Mouse (Mus musculus) embryonic facial prominence, embryonic 13.5 days (tissue): ENCODE data around the gene Trmt2a. TPM values are rescaled to one million over a fixed set of nuclear protein-coding genes. Genes with fewer than 3 reads are reported as not detected.

ENCODE experiments used
- ATAC-seq: fragments of 200-750 bp; cut with Nextera tagmentation; 2 replicates; pipeline ENCODE4 v1.8.0; 2017; ENCODE audit warnings: low read depth; ENCODE audit not compliant: insufficient number of reproducible peaks, insufficient read depth, low FRiP score, low TSS enrichment
- H3K27ac ChIP-seq: fragments of 300-500 bp; sonication (generic); 2 replicates; pipeline ENCODE4 v1.5.1; 2015; ENCODE audit warnings: moderate library complexity, mild to moderate bottlenecking, inconsistent platforms
- H3K27me3 ChIP-seq: fragments of 300-500 bp; sonication (generic); 2 replicates; pipeline ENCODE4 v1.6.1; 2015; ENCODE audit warnings: mild to moderate bottlenecking, inconsistent platforms
- H3K36me3 ChIP-seq: fragments of 300-500 bp; sonication (generic); 2 replicates; pipeline ENCODE4 v1.6.1; 2015; ENCODE audit warnings: mild to moderate bottlenecking, inconsistent platforms
- H3K4me1 ChIP-seq: fragments of 300-500 bp; sonication (generic); 2 replicates; pipeline ENCODE4 v1.6.1; 2015; ENCODE audit warnings: inconsistent platforms
- H3K4me2 ChIP-seq: fragments of 300-500 bp; sonication (generic); 2 replicates; pipeline ENCODE4 v1.6.1; 2015; ENCODE audit warnings: moderate library complexity, mild to moderate bottlenecking, inconsistent platforms
- H3K4me3 ChIP-seq: fragments of 300-500 bp; sonication (generic); 2 replicates; pipeline ENCODE4 v1.5.1; 2015; ENCODE audit warnings: mild to moderate bottlenecking, inconsistent platforms
- H3K9ac ChIP-seq: fragments of 300-500 bp; sonication (generic); 2 replicates; pipeline ENCODE4 v1.6.1; 2015; ENCODE audit warnings: mild to moderate bottlenecking, inconsistent platforms
- H3K9me3 ChIP-seq: fragments of 300-500 bp; sonication (generic); 2 replicates; pipeline ENCODE4 v1.6.1; 2016; ENCODE audit warnings: inconsistent platforms
- WGBS: fragments of 180-500 bp; shearing (Covaris S2); methylation state at CpG from one replicate; pipeline ENCODE4 v1.1.7; 2015; ENCODE audit warnings: mixed read lengths; 5-methylcytosine and 5-hydroxymethylcytosine counted together
- polyA plus RNA-seq: library from polyadenylated mRNA; unstranded; fragments of >200 nt; fragmentation: Nextera tagmentation; extraction: Ambion mirVana; gene quantifications from 2 replicates; pipeline ENCODE4 v1.2.1, GENCODE M21; 2015

Trmt2a gene
- polyA plus RNA-seq: 110 and 112 TPM in 2 replicates

DNA sequence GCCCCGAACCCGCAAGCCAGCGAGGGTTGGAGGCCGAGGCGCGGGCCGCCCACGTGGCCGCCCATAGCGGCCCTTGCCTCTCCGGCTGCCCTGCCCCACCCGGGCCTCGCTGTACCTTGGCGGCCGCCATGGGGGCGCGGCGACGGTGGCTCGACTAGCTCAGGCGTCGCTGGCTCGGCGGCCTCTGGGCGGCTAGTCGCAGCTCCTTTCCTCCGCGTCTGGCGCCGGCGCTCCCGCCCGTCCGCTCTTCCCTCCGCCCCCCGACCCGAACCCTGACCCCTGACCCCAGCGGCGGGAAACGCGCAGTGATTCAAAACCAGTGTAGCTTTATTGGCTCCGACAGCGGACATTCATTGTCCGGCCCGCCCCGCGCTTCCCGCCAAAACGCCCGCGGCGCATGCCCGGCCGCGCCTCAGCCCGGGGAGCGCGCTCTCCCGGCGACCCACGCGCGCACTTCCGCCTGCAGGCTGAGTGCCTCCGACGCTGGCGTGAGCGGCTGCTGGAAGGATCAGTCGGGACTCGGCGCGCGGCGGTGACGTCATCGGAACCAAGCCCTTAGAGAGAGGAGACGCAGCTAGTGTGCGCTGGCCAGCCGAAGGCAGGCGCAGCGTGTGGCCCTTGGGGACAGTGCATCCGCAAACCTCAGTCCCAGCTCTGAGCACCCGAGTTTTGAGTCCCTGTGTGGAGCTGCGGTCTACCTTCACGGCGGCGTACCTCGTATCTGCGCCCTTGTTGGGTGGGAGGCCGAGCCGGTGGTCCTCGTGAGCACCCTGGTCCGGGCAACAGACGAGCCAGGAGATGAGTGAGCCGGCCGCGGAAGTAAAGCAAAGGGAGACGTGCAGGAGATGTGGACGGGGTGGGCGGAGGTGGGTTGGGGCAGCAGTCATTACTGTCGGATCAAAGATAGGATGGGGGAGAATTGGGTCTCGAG is at the start of gene Trmt2a, which contains the start of gene Ranbp1:
TSS of gene Trmt2a (plus strand) at position 247 of the 931 bp plus-strand sequence.
TSS of gene Ranbp1 (minus strand) at position 300 of the 931 bp plus-strand sequence.
- Histone ChIP-seq H3K27me3 (no peaks in the 10 kb centered on the region), H3K9me3 (no peaks in the 10 kb centered on the region), H3K4me1 (peaks cover 39% of the 10 kb centered on the region), H3K27ac (peak within 1 kb of the TSS; percentile 94), H3K9ac (peak within 1 kb of the TSS; percentile 95), H3K4me3 (peak within 1 kb of the TSS; percentile 95), H3K36me3 (peaks cover 65% of the 10 kb centered on the region), H3K4me2 (peak within 1 kb of the TSS; percentile 96)
- under 1% methylated on average over 102 of the region's 102 CpGs for WGBS
- ATAC-seq: peak; percentile 94

DNA sequence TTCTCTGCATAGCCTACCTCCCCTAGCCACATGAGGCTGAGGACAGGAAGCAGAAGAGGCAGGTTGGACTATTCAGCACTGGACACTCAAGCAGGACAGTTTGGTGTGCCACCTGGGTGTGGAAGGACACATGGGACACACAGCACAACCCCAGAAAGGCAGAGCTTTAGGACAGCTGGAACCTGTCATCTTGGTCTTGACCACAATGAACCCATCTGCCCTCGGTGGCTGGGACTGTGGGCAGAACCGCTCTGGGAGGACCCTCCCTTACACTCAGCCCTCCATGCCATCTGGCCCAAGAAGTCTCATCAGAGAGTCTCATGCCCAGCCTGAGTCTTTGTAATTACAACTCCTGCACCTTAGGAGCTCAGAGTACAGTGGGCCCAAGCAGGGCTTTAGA is 48.4 kb upstream of the Trmt2a start:
- Histone ChIP-seq H3K4me1 (peaks cover 13% of the 10 kb centered on the region; the same call in 1 of the 2 replicates), H3K9ac (no peak overlapping the region), H3K4me2 (no peak overlapping the region), H3K4me3 (no peak overlapping the region), H3K27ac (no peak overlapping the region), H3K36me3 (no peaks in the 10 kb centered on the region), H3K27me3 (no peaks in the 10 kb centered on the region), H3K9me3 (no peaks in the 10 kb centered on the region)
- no peak for ATAC-seq
- 70% methylated on average over 2 of the region's 2 CpGs for WGBS

DNA sequence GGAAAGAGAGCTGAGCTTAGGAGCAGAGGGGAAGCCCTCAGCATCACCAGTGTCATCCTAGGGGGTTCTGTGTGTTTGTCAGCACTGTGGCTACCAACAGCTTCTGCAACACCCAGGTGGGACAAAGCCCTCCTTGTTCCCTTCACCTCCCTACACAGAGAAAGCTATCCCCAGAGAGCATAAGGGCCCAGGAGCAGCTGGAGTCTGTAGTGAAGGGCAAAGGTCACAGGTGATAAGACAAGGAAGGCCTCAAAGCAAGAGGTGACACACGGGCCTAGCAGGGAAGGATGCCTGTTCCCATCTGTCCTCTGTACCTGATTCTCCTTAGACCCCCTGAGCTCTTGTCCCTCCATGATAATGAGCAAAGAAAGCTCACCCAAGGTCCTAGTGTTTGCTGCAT is 46.9 kb upstream of the Trmt2a start:
- Histone ChIP-seq H3K4me3 (no peak overlapping the region), H3K27ac (no peak overlapping the region), H3K27me3 (peaks cover 3% of the 10 kb centered on the region; the same call in 1 of the 2 replicates), H3K4me2 (no peak overlapping the region), H3K36me3 (no peaks in the 10 kb centered on the region), H3K4me1 (peaks cover 11% of the 10 kb centered on the region; the same call in 1 of the 2 replicates), H3K9me3 (no peaks in the 10 kb centered on the region), H3K9ac (no peak overlapping the region)
- WGBS: 16% methylated on average over 1 of the region's 1 CpGs
- no peak for ATAC-seq

DNA sequence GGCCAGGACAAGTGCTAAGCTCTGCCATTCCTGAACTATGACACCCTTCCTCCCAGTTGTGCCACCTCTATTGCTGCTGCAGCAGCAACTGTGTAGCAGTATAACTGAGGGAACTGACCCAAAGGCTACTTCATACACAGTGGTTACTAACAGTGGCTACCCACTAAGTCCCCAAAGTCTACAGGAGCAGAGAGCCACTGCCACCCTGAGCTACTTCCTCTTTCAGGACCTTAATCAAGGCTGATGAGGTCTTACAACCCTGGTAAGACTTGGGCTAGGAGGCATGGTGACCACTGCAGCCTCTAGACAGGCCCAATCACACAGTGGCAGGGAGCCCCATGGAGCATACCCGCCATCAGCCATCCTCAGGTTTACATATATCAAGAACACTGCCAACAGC is 46.4 kb upstream of the Trmt2a start:
- no peak for ATAC-seq
- 92% methylated on average over 1 of the region's 1 CpGs for WGBS
- Histone ChIP-seq H3K4me3 (no peak overlapping the region), H3K27ac (no peak overlapping the region), H3K4me1 (peaks cover 11% of the 10 kb centered on the region; the same call in 1 of the 2 replicates), H3K36me3 (no peaks in the 10 kb centered on the region), H3K4me2 (no peak overlapping the region), H3K9me3 (no peaks in the 10 kb centered on the region), H3K9ac (no peak overlapping the region), H3K27me3 (peaks cover 4% of the 10 kb centered on the region; the same call in 1 of the 2 replicates)

DNA sequence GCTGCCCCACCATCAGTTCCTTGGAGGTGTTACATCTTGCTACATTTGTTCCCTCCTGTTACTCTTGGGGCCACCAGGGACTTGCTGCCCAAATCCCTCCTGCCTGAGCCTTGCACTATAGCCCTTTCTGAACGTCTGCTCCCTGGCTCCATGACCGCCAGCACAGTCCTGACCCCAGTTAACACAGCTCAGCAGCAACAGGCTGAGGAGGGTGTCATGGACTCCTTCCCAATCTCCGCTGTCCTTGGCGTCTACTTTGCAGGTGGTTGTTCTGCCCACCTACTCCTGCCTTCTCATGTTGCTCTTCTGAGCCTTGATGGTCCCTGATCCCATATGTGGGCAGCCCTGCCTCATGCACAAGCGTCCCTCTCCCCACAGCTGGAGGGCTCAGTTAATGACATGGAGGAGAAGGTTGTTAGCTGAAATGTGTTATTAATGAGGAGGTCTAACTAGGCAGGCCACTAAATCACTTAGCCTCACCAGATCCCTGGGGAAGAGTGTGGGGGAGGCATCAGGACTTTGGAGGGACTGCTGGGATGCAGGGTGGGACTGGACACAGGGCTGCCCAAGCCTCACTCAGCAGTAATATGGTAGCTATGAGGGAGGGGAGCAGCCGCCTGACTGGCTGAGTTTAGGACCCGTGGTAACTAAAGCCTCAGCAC is 44.9 kb upstream of the Trmt2a start:
- H3K9ac ChIP-seq: no peak overlapping the region
- peaks cover 11% of the 10 kb centered on the region; the same call in 1 of the 2 replicates for H3K4me1 ChIP-seq
- ATAC-seq: no peak
- no peak overlapping the region for H3K4me2 ChIP-seq
- WGBS: 44% methylated on average over 7 of the region's 7 CpGs
- H3K9me3 ChIP-seq: no peaks in the 10 kb centered on the region
- H3K27ac ChIP-seq: no peak overlapping the region
- no peaks in the 10 kb centered on the region for H3K36me3 ChIP-seq
- H3K27me3 ChIP-seq: peaks cover 7% of the 10 kb centered on the region; the same call in 1 of the 2 replicates
- no peak overlapping the region for H3K4me3 ChIP-seq

DNA sequence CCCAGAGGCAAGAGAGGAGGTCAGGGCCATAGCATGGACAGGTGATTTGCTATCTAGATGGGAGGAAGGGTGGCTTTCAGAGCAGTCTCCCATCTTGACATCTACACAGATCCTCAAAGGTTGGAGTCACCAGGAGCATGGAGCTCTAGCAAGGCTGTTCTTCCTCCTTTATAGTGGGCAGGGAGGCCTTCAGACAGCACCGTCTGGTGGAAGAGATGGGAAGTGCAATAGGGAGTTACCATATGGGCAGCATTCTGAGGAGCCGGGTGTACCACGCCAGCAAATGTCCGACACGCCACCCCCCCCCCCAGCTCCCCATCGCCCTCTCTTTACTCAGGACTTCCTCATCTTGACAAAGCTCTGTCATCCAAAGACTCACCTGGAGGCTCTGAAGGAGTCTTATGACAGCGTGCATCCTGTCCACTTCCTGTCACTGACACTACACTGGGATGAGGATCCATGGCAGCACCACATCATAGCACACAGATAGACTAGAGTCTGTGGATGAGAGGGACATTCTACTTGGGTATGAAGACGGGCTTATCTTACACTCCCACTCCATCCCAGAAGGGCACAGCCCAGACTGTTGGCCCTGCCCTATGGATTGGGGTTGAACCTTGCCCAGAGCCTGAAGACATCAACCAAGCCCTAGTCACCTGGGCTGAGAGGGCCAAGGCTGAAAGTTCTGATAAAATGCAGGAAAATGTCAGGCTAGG is 37.6 kb upstream of the Trmt2a start:
- Histone ChIP-seq H3K4me3 (no peak overlapping the region), H3K4me2 (no peak overlapping the region), H3K9me3 (no peaks in the 10 kb centered on the region), H3K27me3 (peaks cover 24% of the 10 kb centered on the region; the same call in 1 of the 2 replicates), H3K9ac (no peak overlapping the region), H3K27ac (no peak overlapping the region), H3K36me3 (no peaks in the 10 kb centered on the region), H3K4me1 (0 out of 2 replicates have a peak, but pooled peaks cover 5% of the 10 kb centered on the region)
- 23% methylated on average over 8 of the region's 8 CpGs for WGBS
- ATAC-seq: no peak

DNA sequence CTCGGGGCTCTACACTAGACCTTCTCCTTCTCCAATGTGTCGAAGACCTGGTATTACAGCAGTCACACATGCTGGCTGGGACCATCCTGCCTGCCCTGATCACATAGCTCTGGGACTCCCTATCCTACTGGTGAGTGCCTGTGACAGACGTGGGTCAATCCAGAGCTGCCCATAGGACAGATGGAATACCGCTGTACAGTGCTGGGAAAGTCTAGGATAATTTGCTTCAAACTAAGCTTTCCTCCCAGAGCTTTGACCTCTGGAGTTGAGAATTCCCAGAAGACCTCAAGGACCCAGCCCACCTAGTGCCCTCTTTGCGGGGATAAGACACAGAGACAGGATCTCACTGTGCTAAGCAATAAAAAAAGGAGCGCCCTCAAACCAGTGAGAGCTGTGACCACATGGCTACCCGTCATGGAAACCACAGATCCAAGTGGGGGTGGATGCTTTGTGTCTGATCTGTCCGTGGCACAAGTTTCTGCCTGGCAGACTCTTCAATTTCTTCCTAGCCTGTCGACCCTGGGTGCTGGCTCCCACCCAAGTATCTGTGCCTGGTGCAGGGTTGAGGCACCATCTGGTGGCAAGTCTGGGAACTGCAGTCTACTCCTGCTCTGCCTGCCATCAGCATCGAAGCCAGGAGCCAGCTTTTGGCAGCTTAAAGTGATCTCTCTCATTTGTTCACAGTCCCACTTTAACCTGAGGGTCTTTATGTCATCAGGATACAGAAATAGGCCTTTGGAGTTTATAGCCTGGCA is 36.9 kb upstream of the Trmt2a start:
- Histone ChIP-seq H3K4me2 (no peak overlapping the region), H3K27me3 (peaks cover 21% of the 10 kb centered on the region; the same call in 1 of the 2 replicates), H3K36me3 (no peaks in the 10 kb centered on the region), H3K27ac (no peak overlapping the region), H3K4me3 (no peak overlapping the region), H3K9ac (no peak overlapping the region), H3K9me3 (no peaks in the 10 kb centered on the region), H3K4me1 (0 out of 2 replicates have a peak, but pooled peaks cover 5% of the 10 kb centered on the region)
- ATAC-seq: no peak
- 44% methylated on average over 10 of the region's 10 CpGs for WGBS

DNA sequence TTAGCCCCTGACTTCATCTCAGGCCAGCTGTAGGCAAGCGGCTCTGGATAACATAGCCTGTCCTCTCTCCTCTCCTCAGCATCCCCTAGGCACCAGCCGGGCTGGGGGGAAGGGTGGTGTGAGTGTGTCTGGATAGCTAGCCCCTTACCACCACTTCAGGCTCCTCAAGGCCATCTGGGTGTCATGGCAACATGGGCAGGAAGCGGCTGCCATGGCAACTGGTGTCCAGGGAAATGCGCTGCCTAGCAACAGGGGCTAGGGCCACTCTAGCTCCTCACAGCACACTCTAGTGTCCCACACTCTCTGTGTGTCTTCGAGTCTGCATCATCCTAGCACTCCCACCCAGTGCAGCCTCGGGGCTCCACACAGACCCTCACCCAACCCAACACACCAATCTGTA is 34.8 kb upstream of the Trmt2a start:
- H3K27ac ChIP-seq: no peak overlapping the region
- ATAC-seq: no peak
- H3K9ac ChIP-seq: no peak overlapping the region
- H3K4me1 ChIP-seq: 0 out of 2 replicates have a peak, but pooled peaks cover 5% of the 10 kb centered on the region
- WGBS: 35% methylated on average over 6 of the region's 6 CpGs
- H3K4me3 ChIP-seq: no peak overlapping the region
- H3K36me3 ChIP-seq: no peaks in the 10 kb centered on the region
- no peak overlapping the region for H3K4me2 ChIP-seq
- no peaks in the 10 kb centered on the region for H3K9me3 ChIP-seq
- peaks cover 15% of the 10 kb centered on the region; the same call in 1 of the 2 replicates for H3K27me3 ChIP-seq

DNA sequence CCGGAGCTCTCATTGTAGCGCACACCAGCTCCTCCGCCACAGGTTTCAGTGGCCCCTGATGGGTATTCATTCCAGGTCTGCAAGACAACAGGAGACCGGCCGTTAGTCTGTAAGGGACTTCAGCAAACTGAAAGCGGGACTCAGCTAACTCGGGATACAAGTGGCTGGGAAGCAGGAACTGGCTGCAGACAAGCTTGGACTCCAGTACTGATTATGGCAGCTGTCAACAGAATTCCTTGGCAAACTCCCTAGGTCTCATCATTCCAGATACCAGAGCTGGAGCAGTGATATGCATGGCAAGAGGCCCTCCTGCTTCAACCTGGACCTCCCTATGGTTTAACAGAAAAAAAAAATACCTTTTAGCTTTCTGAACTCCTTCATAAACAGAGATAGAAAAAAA is 33.6 kb upstream of the Trmt2a start:
- WGBS: 80% methylated on average over 7 of the region's 7 CpGs
- Histone ChIP-seq H3K9ac (no peak overlapping the region), H3K36me3 (no peaks in the 10 kb centered on the region), H3K4me1 (peaks cover 6% of the 10 kb centered on the region), H3K4me3 (no peak overlapping the region), H3K9me3 (no peaks in the 10 kb centered on the region), H3K27ac (no peak overlapping the region), H3K27me3 (peaks cover 10% of the 10 kb centered on the region; the same call in 1 of the 2 replicates), H3K4me2 (no peak overlapping the region)
- ATAC-seq: no peak

DNA sequence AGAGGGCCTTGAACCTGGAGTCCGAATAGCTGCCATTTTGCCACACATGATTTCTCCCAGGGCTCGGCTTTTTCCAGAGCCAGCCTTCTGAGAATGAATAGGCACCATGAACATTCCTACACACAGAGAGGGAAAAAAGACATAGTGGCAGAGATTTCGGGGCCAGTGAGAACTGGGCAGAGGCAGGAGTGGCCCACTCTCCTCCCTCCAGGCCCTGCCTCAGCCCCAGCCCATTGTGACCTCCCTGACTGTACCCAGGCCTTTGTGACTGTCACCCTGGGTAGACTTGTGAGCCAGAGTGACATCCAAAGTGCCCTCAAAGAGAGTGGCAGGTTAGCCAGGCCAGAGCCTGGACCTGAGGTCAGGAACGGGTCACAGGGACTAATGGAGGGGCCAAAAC is 30.9 kb upstream of the Trmt2a start, which contains the start of gene Ccdc188:
TSS of gene Ccdc188 (plus strand) at position 301 of the 400 bp plus-strand sequence.
- Histone ChIP-seq H3K36me3 (peaks cover 18% of the 10 kb centered on the region), H3K27ac (no peak within 1 kb of the TSS), H3K4me2 (no peak within 1 kb of the TSS), H3K4me1 (peaks cover 10% of the 10 kb centered on the region), H3K9me3 (no peaks in the 10 kb centered on the region), H3K27me3 (no peaks in the 10 kb centered on the region), H3K4me3 (no peak within 1 kb of the TSS), H3K9ac (no peak within 1 kb of the TSS)
- no peak for ATAC-seq
- WGBS: 82% methylated on average over 4 of the region's 4 CpGs
